Mouse (Mus musculus) C2C12 (cell line): ENCODE data around the gene Gm21830.

ENCODE experiments used
- CEBPB ChIP-seq: IDR thresholded peaks from one replicate; pipeline ENCODE4 v1.6.1; 2011; ENCODE audit warnings: low read depth, mild to moderate bottlenecking, control low read depth, moderate library complexity
- CTCF ChIP-seq: IDR thresholded peaks from one replicate; pipeline ENCODE4 v1.5.1; 2011; ENCODE audit not compliant: control insufficient read depth, insufficient read depth, insufficient read length
- MAX ChIP-seq: IDR thresholded peaks from one replicate; pipeline ENCODE4 v1.6.1; 2011; ENCODE audit warnings: mild to moderate bottlenecking, control low read depth
- MYOD1 ChIP-seq: IDR thresholded peaks from one replicate; pipeline ENCODE4 v1.6.1; 2011; ENCODE audit warnings: low read depth; ENCODE audit not compliant: control insufficient read depth, insufficient read length
- MYOG ChIP-seq: IDR thresholded peaks from one replicate; pipeline ENCODE4 v1.6.1; 2011; ENCODE audit not compliant: control insufficient read depth, insufficient read length; ENCODE audit errors: extremely low read depth

- TF ChIP-seq CTCF = no peak
- TF ChIP-seq MAX = no peak
- no peak for TF ChIP-seq MYOG
- TF ChIP-seq MYOD1 = no peak
- TF ChIP-seq CEBPB = no peak
These were observed 24.8 kb downstream of the Gm21830 start for GRCm38 (mm10) chr2:67438309-67438708.
